Mouse (Mus musculus) embryo, embryonic 10 days (tissue): ENCODE data around the gene Tysnd1.

ENCODE experiments used
- DNase-seq: peaks from one replicate; pipeline ENCODE4 v3.0.0-alpha.2; 2015; ENCODE audit warnings: low spot score

Gene Tysnd1

DNA sequence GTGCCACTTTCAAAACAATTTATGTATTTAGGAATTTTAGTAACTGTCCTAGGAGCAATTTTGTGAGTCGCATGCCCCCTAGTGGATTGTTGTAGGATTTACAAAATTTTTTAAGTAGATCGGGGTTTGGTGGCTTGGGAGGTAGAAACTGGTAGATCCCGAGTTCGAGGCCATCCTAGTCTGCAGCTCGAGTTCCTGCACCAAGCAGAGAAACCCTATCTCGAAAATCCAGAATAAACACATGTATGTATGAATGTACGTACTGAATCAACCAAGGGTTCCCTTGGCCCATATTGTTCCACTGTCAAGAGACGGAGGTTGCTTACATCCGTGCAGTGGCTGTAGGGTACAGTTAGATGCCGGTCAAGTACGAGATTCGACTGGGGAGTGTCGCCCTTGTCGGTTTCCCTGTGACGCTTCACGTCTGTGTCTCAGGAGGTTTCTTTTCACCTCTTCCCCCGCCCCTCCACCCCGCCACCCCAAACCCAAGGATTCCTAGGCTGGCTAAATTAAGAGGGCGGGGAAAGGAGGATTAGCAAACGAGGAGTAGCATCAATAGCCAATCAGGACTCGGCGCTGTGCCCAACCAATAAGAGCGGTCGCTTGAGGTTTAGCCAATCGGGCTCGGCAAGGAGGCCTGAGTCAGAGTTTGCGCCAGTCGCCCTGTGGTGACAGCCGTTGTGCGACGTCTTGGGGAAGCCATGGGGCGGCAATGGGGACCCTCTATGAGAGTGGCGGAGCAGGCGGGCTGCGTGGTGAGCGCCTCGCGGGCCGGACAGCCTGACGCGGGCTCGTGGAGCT lies at the start of gene Tysnd1:
Tysnd1 (plus strand) TSS at position 645 of the 801 bp plus-strand sequence.
- DNase-seq: peak; percentile 99

DNA sequence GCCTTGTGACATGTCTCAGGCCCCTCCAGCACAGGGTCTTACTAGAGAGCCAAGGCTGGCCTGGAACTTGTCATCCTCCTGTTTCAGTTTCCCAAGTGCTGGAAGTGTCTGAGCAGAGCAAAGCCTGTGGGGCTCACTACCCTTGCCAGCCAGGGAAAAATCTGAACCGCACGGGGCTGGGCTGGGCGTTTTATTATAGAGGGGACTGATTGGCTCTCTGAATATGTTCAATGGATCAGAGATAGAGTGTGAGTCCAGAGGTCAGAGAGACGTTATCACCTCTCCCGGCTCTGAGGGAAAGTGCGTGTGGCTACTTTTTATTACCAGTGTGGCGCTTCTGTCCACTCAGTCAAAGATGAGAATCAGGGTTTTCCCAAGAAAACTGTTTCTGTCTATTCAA lies 48.8 kb upstream of the Tysnd1 start:
- no peak for DNase-seq

GRCm38 (mm10) chr10:61647790-61648736 lies 47.3 kb upstream of the Tysnd1 start, which contains the start of gene Ppa1:
Ppa1 (plus strand) TSS chr10:61648552.
- DNase-seq: peak; percentile 94

GRCm38 (mm10) chr10:61648737-61649645 lies 46.3 kb upstream of the Tysnd1 start:
- DNase-seq: peak; percentile 18

- DNase-seq: no peak
These were observed 41.2 kb upstream of the Tysnd1 start for GRCm38 (mm10) chr10:61654105-61654504.

GRCm38 (mm10) chr10:61654691-61655090 lies 40.6 kb upstream of the Tysnd1 start:
- no peak for DNase-seq

- no peak for DNase-seq
These were observed 40.1 kb upstream of the Tysnd1 start for GRCm38 (mm10) chr10:61655188-61655587.

DNA sequence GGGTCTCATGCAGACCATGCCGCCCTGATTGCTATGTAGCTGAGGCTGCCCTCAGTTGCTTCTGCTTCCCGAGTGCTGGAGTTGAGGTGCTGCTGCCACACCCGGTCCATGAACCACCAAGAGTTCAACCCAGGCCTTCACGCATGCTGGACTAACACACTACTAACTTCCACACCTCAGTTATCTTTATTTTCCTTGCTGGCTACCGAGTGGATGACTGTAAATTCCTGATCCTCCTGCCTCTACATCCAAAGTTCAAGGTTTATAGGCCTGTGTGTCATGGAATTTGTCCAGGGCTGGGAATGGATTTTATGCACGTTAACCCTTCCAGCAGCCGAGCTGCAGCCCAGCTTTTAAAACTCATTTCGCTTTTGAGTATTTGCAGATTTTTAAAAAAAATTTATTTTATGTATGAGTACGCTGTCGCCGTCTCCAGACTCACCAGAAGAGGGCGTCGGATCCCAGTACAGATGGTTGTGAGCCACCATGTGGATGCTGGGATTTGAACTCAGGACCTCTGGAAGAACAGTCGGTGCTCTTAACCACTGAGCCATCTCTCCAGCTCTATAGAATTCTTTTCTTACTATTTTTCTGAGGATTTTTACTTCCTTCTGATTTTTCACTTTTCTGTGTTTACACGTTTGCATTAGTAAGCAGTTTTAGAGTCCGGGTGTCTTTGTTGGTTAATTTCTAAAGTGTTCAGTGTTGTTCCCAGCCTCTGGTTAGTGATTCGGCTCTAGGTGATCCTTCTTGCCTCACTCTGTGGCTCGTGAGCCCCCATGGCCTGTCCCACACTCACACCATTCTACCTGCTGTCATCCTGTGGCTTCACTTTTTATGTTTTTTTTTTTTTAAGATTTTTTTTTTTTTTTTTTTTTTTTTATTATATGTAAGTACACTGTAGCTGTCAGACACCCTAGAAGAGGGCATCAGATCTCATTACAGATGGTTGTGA lies 38.1 kb upstream of the Tysnd1 start:
- DNase-seq: no peak

- DNase-seq: peak; percentile 26
These were observed 37.3 kb upstream of the Tysnd1 start for GRCm38 (mm10) chr10:61657985-61658384.

- no peak for DNase-seq
These were observed 33.4 kb upstream of the Tysnd1 start for GRCm38 (mm10) chr10:61661887-61662286.

GRCm38 (mm10) chr10:61662391-61662988 lies 32.8 kb upstream of the Tysnd1 start:
- no peak for DNase-seq

- DNase-seq: no peak
These were observed 30.2 kb upstream of the Tysnd1 start for GRCm38 (mm10) chr10:61665111-61665510.

- DNase-seq: no peak
These were observed 29.7 kb upstream of the Tysnd1 start for GRCm38 (mm10) chr10:61665651-61666050.

- DNase-seq: no peak
These were observed 26.0 kb upstream of the Tysnd1 start for GRCm38 (mm10) chr10:61669289-61669688.

DNA sequence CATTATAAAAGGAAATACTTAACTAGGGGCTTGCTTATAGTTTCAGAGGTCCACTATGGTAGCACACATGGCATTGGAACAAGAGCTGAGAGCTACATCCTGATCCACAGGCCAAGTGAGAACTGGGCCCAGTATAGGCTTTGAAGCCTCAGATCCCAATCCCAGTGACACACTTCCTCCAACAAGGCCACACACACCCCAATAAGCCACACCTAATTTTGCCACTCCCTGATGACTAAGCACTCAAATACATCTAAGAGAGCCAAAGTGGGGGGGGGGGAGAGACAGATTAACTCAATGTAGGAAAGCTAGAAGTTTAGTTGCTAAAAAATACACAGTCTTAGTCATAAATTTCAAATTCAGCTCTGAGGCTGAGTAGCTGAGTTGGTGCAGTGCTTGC lies 25.4 kb upstream of the Tysnd1 start:
- no peak for DNase-seq

DNA sequence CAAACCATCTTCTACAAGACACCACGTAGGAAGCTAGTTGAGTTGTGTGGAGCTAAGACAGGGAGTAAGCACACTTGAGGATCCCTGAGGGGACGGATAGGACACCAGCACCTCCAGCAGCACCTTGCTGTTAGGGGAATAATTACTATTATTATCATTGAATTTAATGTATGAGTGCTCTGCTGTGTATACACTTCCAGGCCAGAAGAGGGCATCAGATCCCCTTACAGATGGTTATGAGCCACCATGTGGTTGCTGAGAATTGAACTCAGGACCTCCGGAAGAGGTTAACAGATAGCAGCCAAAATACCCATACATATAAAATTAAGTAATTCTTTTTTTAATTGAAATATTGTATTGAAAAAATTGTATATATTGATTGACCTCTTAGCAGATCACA lies 24.6 kb upstream of the Tysnd1 start:
- DNase-seq: no peak

DNA sequence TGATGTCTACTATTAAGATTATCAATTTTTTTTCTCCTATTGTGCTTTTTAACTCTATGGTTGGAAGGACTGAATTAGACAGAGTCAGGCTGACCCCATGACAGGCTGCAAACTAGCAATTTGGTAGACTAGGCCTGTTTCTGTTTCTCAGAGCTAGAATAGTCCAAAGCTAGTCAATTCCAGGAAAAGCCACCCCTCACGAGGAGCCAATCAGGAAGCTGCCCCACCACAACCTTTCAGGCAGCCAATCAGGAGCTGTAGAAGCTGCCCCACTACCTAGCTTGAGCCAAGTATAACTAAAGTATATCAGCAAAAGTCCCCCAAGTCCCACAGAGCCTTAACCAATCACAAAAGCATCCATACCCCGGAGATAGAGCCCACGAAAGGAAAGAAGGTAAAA lies 19.4 kb upstream of the Tysnd1 start:
- no peak for DNase-seq

DNA sequence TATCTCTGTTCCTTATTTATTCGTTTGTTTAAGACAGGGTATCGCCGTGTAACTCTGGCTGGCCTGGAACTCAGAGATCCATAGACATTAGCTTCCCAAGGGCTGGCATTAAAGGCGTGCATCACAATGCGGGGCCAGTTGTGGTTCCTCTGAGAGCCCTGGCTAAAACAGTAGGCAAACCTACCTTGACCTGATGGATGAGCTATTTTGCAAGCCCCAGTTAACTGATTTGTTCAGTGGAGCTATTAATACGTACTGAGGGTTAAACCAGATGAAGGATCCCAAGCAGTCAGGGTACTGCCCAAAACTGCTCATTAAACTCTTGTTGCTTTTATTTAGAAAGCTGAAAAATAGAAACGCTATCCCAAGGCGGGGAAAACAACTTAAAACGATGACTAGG lies 15.8 kb upstream of the Tysnd1 start:
- DNase-seq: no peak

DNA sequence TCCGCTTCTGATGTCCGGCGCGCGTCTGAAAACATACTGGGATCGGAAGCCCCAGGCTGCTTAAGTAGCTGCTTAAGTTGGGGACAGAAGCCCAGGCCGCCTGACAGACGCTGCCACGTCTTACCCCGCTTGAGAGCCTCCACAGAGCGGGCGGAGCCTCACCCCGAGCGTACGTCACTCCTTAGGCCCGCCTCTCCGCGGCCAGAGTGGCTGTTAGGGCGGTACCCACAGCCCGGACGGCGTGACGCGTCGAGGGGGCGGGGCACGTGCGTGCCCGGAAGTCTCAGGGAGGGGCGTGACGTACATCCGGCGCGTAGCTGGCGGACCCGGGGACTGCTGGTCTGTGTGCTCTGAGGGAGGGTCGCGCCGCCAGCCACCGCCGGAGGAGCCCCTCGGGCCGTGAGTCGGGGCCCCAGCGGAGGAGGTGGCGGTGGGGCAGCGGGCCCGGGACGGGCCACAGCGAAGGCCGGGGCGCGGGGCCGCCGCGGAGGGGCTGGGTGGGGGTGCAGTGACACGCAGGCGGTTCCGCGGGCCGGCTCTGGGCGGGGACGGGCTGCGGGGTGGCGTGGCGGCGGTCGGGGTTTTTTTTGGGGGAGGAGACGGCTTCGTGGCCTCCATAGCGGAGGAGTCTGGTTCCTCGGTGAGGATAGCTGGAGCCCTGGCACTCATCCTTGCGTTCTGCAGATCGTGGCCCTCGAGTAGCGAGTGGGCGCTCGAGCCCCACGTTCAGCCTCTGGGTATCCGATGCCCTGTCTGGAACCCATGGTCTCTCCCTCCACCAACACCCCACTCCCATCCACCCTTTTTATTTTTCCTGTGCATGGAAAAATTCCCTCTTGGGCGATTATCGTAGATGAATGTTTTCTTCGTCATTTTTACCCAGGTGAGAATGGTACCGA lies 15.1 kb upstream of the Tysnd1 start, which contains the start of gene Sar1a:
Sar1a (plus strand) TSS at position 285 of the 899 bp plus-strand sequence.
- DNase-seq: peak; percentile 99
